Mouse (Mus musculus) ES-E14 (cell line): ENCODE data around the gene Fry.

Experiments used
- CHD2 ChIP-seq: IDR thresholded peaks from 2 replicates; pipeline ENCODE4 v1.6.1; 2014; ENCODE audit warnings: mild to moderate bottlenecking, low read depth, low read length, inconsistent platforms
- HCFC1 ChIP-seq: IDR thresholded peaks from 2 replicates; pipeline ENCODE4 v1.6.1; 2012; ENCODE audit warnings: low read length, inconsistent platforms, borderline replicate concordance; ENCODE audit not compliant: insufficient read depth
- MAFK ChIP-seq: IDR thresholded peaks from 2 replicates; pipeline ENCODE4 v1.6.1; 2014; ENCODE audit warnings: mild to moderate bottlenecking, low read depth, low read length, inconsistent platforms; ENCODE audit not compliant: insufficient read depth
- ZC3H11A ChIP-seq: IDR thresholded peaks from 2 replicates; pipeline ENCODE4 v1.6.1; 2012; ENCODE audit warnings: low read depth, mild to moderate bottlenecking, inconsistent platforms, low read length, borderline replicate concordance
- ZNF384 ChIP-seq: IDR thresholded peaks from 2 replicates; pipeline ENCODE4 v1.6.1; 2012; ENCODE audit warnings: low read depth, low read length, inconsistent platforms

GRCm38 (mm10) chr5:150477364-150477763, 358.9 kb downstream of the Fry start:
- no peak for TF ChIP-seq MAFK
- TF ChIP-seq CHD2, result no peak
- TF ChIP-seq HCFC1, result no peak
- TF ChIP-seq ZC3H11A, result no peak
- no peak for TF ChIP-seq ZNF384
